Mouse (Mus musculus): ENCODE measurements at regions not wholly inside any gene's neighbourhood (a gene's known extent, or its start where the extent isn't known, plus 50 kb on each side); places are given as distances from the start of the nearest gene placed in this dataset.
A peak's percentile ranks its signal among the peaks of the same experiment; 100 is the strongest.

- peak; percentile 56 to 63 for DNase-seq (ENCODE audit: low spot score in 2 of 2)
These were observed 319.5 kb downstream of the Med13l start for GRCm38 (mm10) chr5:118879808-118880478.

GRCm38 (mm10) chr5:118880546-118880945 is 320.1 kb downstream of the Med13l start:
- peak in 1 of 2 experiments; percentile 24 for DNase-seq (ENCODE audit: low spot score in 2 of 2)

GRCm38 (mm10) chr5:118881886-118882285 is 321.4 kb downstream of the Med13l start:
- no peak for DNase-seq (ENCODE audit: low spot score in 2 of 2)

GRCm38 (mm10) chr5:118888131-118888530 is 327.7 kb downstream of the Med13l start:
- DNase-seq (ENCODE audit: low spot score in 2 of 2) = no peak

- no peak for DNase-seq (ENCODE audit: low spot score in 2 of 2)
These were observed 330.7 kb downstream of the Med13l start for GRCm38 (mm10) chr5:118891131-118891530.

GRCm38 (mm10) chr5:118908224-118908623 is 347.7 kb downstream of the Med13l start:
- no peak for DNase-seq (ENCODE audit: low spot score in 2 of 2)

GRCm38 (mm10) chr5:118909756-118910155 is 349.3 kb downstream of the Med13l start:
- no peak for DNase-seq (ENCODE audit: low spot score in 2 of 2)

- no peak for DNase-seq (ENCODE audit: low spot score in 2 of 2)
These were observed 353.8 kb downstream of the Med13l start for GRCm38 (mm10) chr5:118914191-118914750.

- no peak for DNase-seq (ENCODE audit: low spot score in 2 of 2)
These were observed 362.9 kb downstream of the Med13l start for GRCm38 (mm10) chr5:118923357-118923756.

GRCm38 (mm10) chr5:118929037-118929436 is 368.6 kb downstream of the Med13l start:
- no peak for DNase-seq (ENCODE audit: low spot score in 2 of 2)

- no peak for DNase-seq (ENCODE audit: low spot score in 2 of 2)
These were observed 369.6 kb downstream of the Med13l start for GRCm38 (mm10) chr5:118929990-118930501.

GRCm38 (mm10) chr5:118939336-118940039 is 379.0 kb downstream of the Med13l start:
- DNase-seq (ENCODE audit: low spot score in 2 of 2) = no peak

GRCm38 (mm10) chr5:118944256-118944655 is 383.8 kb downstream of the Med13l start:
- DNase-seq (ENCODE audit: low spot score in 2 of 2) = no peak

- no peak for DNase-seq (ENCODE audit: low spot score in 2 of 2)
These were observed 385.6 kb downstream of the Med13l start for GRCm38 (mm10) chr5:118946090-118946489.

- DNase-seq (ENCODE audit: low spot score in 2 of 2) = no peak
These were observed 386.5 kb downstream of the Med13l start for GRCm38 (mm10) chr5:118946994-118947393.

GRCm38 (mm10) chr5:118948119-118948786 is 387.8 kb downstream of the Med13l start:
- no peak for DNase-seq (ENCODE audit: low spot score in 2 of 2)

- no peak for DNase-seq (ENCODE audit: low spot score in 2 of 2)
These were observed 390.6 kb downstream of the Med13l start for GRCm38 (mm10) chr5:118951067-118951466.

GRCm38 (mm10) chr5:118960521-118961001 is 400.1 kb downstream of the Med13l start:
- no peak for DNase-seq (ENCODE audit: low spot score in 2 of 2)

- DNase-seq (ENCODE audit: low spot score in 2 of 2) = peak in 1 of 2 experiments; percentile 24
These were observed 400.6 kb downstream of the Med13l start for GRCm38 (mm10) chr5:118961091-118961490.

GRCm38 (mm10) chr5:118962152-118962551 is 401.7 kb downstream of the Med13l start:
- no peak for DNase-seq (ENCODE audit: low spot score in 2 of 2)

GRCm38 (mm10) chr5:118963001-118963400 is 402.5 kb downstream of the Med13l start:
- no peak for DNase-seq (ENCODE audit: low spot score in 2 of 2)

Data from adrenal gland, postnatal 4 days (tissue).